Mouse (Mus musculus) hindbrain, embryonic 14.5 days (tissue): ENCODE measurements around the gene Cryba1. TPM values are rescaled to one million over a fixed set of nuclear protein-coding genes. Genes with fewer than 3 reads are reported as not detected.

ENCODE experiments used
- ATAC-seq: fragments of 200-750 bp; cut with Nextera tagmentation; 2 replicates; pipeline ENCODE4 v1.8.0; 2017; ENCODE audit warnings: moderate number of reproducible peaks, mild to moderate bottlenecking, moderate TSS enrichment, moderate library complexity; ENCODE audit not compliant: low FRiP score
- DNase-seq: peaks from one replicate; pipeline ENCODE4 v3.0.0-alpha.2; 2015; ENCODE audit warnings: low spot score
- H3K27ac ChIP-seq: fragments of 300-500 bp; sonication (generic); 2 replicates; pipeline ENCODE4 v1.5.1; 2014; ENCODE audit warnings: mild to moderate bottlenecking, moderate library complexity
- H3K27me3 ChIP-seq: fragments of 300-500 bp; sonication (generic); 2 replicates; pipeline ENCODE4 v1.6.1; 2014; ENCODE audit warnings: mild to moderate bottlenecking, low read length, mixed read lengths; ENCODE audit not compliant: control insufficient read depth, insufficient read depth
- H3K36me3 ChIP-seq: fragments of 300-500 bp; sonication (generic); replicated peaks from 2 replicates; pipeline ENCODE4 v1.6.1; 2014; ENCODE audit not compliant: control insufficient read depth, insufficient read depth
- H3K4me1 ChIP-seq: fragments of 300-500 bp; sonication (generic); replicated peaks from 2 replicates; pipeline ENCODE4 v1.6.1; 2014; ENCODE audit warnings: antibody characterized with exemption, low read length, mixed read lengths; ENCODE audit not compliant: control insufficient read depth, insufficient read depth
- H3K4me2 ChIP-seq: fragments of 300-500 bp; sonication (generic); replicated peaks from 2 replicates; pipeline ENCODE4 v1.6.1; 2014; ENCODE audit warnings: mild to moderate bottlenecking, moderate library complexity
- H3K4me3 ChIP-seq: fragments of 300-500 bp; sonication (generic); replicated peaks from 2 replicates; pipeline ENCODE4 v1.5.1; 2014; ENCODE audit warnings: mild to moderate bottlenecking, low read length
- H3K9ac ChIP-seq: fragments of 300-500 bp; sonication (generic); 2 replicates; pipeline ENCODE4 v1.6.1; 2014
- H3K9me3 ChIP-seq: fragments of 300-500 bp; sonication (generic); 2 replicates; pipeline ENCODE4 v1.6.1; 2016; ENCODE audit warnings: low read length; ENCODE audit not compliant: control insufficient read depth
- WGBS: fragments of 180-500 bp; shearing (Covaris S2); extraction: QIAGEN DNeasy Blood & Tissue Kit; methylation state at CpG from one replicate; pipeline ENCODE4 v1.1.7; 2014; 5-methylcytosine and 5-hydroxymethylcytosine counted together
- polyA plus RNA-seq: library from polyadenylated mRNA; unstranded; fragments of >200 nt; fragmentation: Nextera tagmentation; extraction: Ambion mirVana; gene quantifications from 2 replicates; pipeline ENCODE4 v1.2.1, GENCODE M21; 2014

Gene Cryba1
- polyA plus RNA-seq, 1 experiment from 2014 or later, result 0.62 TPM

GRCm38 (mm10) chr11:77687541-77688131 is 37.4 kb downstream of the Cryba1 start:
- Histone ChIP-seq H3K27ac (peak overlapping the region; percentile 97), H3K4me1 (peaks cover 11% of the 10 kb centered on the region), H3K27me3 (no peaks in the 10 kb centered on the region), H3K36me3 (peaks cover 13% of the 10 kb centered on the region), H3K9me3 (no peaks in the 10 kb centered on the region), H3K9ac (peak overlapping the region; percentile 94), H3K4me2 (peak overlapping the region; percentile 58), H3K4me3 (peak overlapping the region; percentile 98)
- ATAC-seq (no peak), DNase-seq (no peak)
- under 1% methylated on average over 35 of the region's 40 CpGs for WGBS

- ATAC-seq (peak; percentile 4; the same call in 1 of the 2 replicates), DNase-seq (peak; percentile 61)
- Histone ChIP-seq H3K4me2 (peak overlapping the region; percentile 58), H3K27me3 (no peaks in the 10 kb centered on the region), H3K36me3 (peaks cover 7% of the 10 kb centered on the region), H3K9me3 (no peaks in the 10 kb centered on the region), H3K4me3 (peak overlapping the region; percentile 98), H3K27ac (peak overlapping the region; percentile 97), H3K9ac (peak overlapping the region; percentile 94), H3K4me1 (peaks cover 11% of the 10 kb centered on the region)
- WGBS, result 0% methylated on average over 50 of the region's 76 CpGs
These were observed 38.1 kb downstream of the Cryba1 start for GRCm38 (mm10) chr11:77686841-77687540.

GRCm38 (mm10) chr11:77686346-77686840 is 38.7 kb downstream of the Cryba1 start:
- Histone ChIP-seq H3K4me1 (peaks cover 11% of the 10 kb centered on the region), H3K9me3 (no peaks in the 10 kb centered on the region), H3K9ac (peak overlapping the region; percentile 94), H3K4me3 (peak overlapping the region; percentile 98), H3K27me3 (no peaks in the 10 kb centered on the region), H3K4me2 (peak overlapping the region; percentile 58), H3K27ac (peak overlapping the region; percentile 97), H3K36me3 (peaks cover under 1% of the 10 kb centered on the region; the same call in 1 of the 2 replicates)
- 0% methylated on average over 28 of the region's 30 CpGs for WGBS
- peak; percentile 63 for ATAC-seq
- peak; percentile 28 for DNase-seq

- DNase-seq (peak; percentile 98), ATAC-seq (peak; percentile 98)
- H3K27me3 ChIP-seq, result no peaks in the 10 kb centered on the region
- H3K4me3 ChIP-seq, result peak within 1 kb of the TSS; percentile 98
- peak within 1 kb of the TSS; percentile 58 for H3K4me2 ChIP-seq
- no peaks in the 10 kb centered on the region for H3K9me3 ChIP-seq
- no peaks in the 10 kb centered on the region; the same call in 1 of the 2 replicates for H3K36me3 ChIP-seq
- peaks cover 11% of the 10 kb centered on the region for H3K4me1 ChIP-seq
- peak within 1 kb of the TSS; percentile 94 for H3K9ac ChIP-seq
- WGBS, result under 1% methylated on average over 38 of the region's 38 CpGs
- H3K27ac ChIP-seq, result peak within 1 kb of the TSS; percentile 97
These were observed 39.5 kb downstream of the Cryba1 start, which contains the start of gene Nufip2 for GRCm38 (mm10) chr11:77685383-77686265. Gene Nufip2 (plus strand): TSS chr11:77686155.

- no peak for DNase-seq
- ATAC-seq, result no peak
- Histone ChIP-seq H3K36me3 (no peaks in the 10 kb centered on the region; the same call in 1 of the 2 replicates), H3K4me3 (no peak overlapping the region; the same call in 1 of the 2 replicates), H3K4me1 (peaks cover 11% of the 10 kb centered on the region), H3K27ac (no peak overlapping the region; the same call in 1 of the 2 replicates), H3K9me3 (no peaks in the 10 kb centered on the region), H3K9ac (no peak overlapping the region), H3K27me3 (no peaks in the 10 kb centered on the region), H3K4me2 (peak overlapping the region; percentile 58)
- 79% methylated on average over 2 of the region's 2 CpGs for WGBS
These were observed 40.2 kb downstream of the Cryba1 start for GRCm38 (mm10) chr11:77684896-77685295.

GRCm38 (mm10) chr11:77680018-77680417 is 45.1 kb downstream of the Cryba1 start:
- Histone ChIP-seq H3K4me2 (no peak overlapping the region), H3K4me3 (no peak overlapping the region), H3K4me1 (no peaks in the 10 kb centered on the region; the same call in 1 of the 2 replicates), H3K27ac (no peak overlapping the region), H3K9me3 (no peaks in the 10 kb centered on the region), H3K36me3 (no peaks in the 10 kb centered on the region), H3K27me3 (no peaks in the 10 kb centered on the region), H3K9ac (no peak overlapping the region)
- 8% methylated on average over 2 of the region's 2 CpGs for WGBS
- no peak for ATAC-seq
- no peak for DNase-seq

- no peaks in the 10 kb centered on the region for H3K4me1 ChIP-seq
- H3K9me3 ChIP-seq, result no peaks in the 10 kb centered on the region
- no peak overlapping the region for H3K9ac ChIP-seq
- H3K4me2 ChIP-seq, result no peak overlapping the region
- DNase-seq (no peak), ATAC-seq (no peak)
- no peak overlapping the region for H3K27ac ChIP-seq
- no peaks in the 10 kb centered on the region for H3K36me3 ChIP-seq
- H3K27me3 ChIP-seq, result no peaks in the 10 kb centered on the region
- no peak overlapping the region for H3K4me3 ChIP-seq
- 63% methylated on average over 4 of the region's 4 CpGs for WGBS
These were observed 51.6 kb downstream of the Cryba1 start for GRCm38 (mm10) chr11:77673428-77673991.

GRCm38 (mm10) chr11:77672746-77673145 is 52.3 kb downstream of the Cryba1 start:
- no peak overlapping the region for H3K9ac ChIP-seq
- H3K36me3 ChIP-seq, result no peaks in the 10 kb centered on the region
- H3K4me1 ChIP-seq, result no peaks in the 10 kb centered on the region
- H3K9me3 ChIP-seq, result no peaks in the 10 kb centered on the region
- H3K27ac ChIP-seq, result no peak overlapping the region
- H3K27me3 ChIP-seq, result no peaks in the 10 kb centered on the region
- DNase-seq, result no peak
- no peak for ATAC-seq
- H3K4me3 ChIP-seq, result no peak overlapping the region
- WGBS, result 94% methylated on average over 2 of the region's 2 CpGs
- H3K4me2 ChIP-seq, result no peak overlapping the region
